Mouse (Mus musculus) mature B cell (primary cell): ENCODE measurements around the gene Hs1bp3.

Experiments used
- in situ Hi-C: fragments of 300-500 bp; cut with MboI; formaldehyde crosslinking; loops from 2 replicates; pipeline ENCODE4 v1.14.3; 2019

The Hs1bp3 gene

DNA sequence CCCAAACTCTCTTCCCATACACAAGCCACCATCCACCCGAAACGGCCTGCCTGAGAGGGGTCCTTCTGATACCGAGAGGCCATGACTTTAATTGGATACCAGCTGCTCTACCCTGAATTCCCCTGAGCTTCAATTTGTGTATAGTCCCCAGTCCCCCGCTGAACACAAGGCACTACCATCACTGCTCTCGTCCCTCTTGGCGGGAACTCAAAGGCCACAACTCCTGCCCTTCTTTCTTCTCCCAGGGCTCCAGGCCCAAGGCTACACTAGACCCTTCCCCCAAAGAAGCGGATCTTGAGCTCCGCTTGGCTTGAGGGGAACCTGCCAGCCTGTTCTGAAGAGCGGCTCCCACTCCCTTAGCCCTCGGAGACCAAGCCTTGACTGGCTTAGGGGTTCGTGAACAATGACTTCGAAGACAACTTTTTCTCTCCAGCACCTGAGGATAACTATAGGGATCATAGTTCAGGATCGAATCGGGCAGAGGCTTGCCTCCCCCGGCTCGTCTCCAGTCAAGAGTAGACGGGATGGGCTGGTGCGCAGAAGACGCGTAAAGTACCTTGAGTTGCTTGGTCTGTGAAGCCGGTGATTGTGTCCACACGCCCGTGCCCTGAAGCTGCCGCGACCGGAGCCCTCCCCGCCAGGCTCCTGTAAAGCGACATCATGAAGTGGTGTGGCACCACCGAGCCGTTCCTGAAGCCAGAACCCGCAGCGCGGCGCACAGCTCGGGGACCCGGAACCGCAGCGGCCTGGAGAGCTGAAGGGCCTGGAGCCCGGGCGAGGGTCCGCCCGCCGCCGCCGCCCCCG, 12.0 kb upstream of the Hs1bp3 start:
- in situ Hi-C loops = no loop called here

DNA sequence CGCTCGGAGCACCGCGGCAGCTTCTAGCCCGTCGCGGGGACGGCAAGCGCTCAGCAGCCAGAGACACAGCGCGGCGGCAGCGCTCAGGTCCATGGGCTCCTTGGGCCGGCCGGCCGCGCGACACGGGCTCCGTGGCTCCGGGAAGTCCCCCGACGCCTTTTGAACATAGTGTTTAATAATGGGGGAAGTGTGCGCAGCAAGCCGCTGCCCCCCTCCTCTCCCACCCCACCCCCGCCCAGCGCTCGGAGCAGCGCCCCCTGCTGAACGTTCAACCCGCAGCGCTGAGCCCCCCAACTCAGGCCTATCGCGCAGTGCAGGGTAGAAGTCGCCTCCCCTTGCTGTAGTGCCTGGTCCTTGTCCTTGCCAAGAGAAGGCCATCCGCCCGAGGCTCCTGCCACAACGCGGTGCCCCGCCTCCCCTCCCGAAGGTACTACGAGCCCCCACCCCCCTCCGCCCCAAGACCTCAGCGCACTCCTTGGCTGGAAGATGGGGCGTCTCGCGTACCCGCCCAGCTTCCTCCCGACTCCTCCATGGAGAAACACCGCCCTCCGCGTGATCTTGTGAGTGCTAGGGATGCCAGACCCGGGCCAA, 11.3 kb upstream of the Hs1bp3 start, which contains the start of gene Gdf7:
Gdf7 (minus strand) TSS at position 114 of the 591 bp plus-strand sequence.
- in situ Hi-C loops = no loop called here

DNA sequence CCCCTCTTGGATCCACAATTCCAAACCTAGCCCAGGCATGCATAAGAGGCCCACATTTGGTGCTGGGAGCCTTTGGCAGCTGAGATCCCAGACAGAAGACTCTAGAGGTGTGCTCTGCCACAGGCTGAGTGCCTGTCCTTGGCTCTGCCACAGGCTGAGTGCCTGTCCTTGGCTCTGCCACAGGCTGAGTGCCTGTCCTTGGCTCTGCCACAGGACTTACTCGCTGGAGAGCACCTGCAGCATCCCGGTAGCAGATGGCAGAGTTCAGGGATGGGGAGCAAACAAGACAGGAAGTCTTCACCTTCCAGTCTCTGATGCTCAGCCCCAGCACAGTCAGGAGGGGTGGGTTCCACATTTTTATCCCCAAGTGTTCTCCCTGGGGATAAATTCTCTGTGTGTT, 8.0 kb upstream of the Hs1bp3 start:
- in situ Hi-C loops = no loop called here

DNA sequence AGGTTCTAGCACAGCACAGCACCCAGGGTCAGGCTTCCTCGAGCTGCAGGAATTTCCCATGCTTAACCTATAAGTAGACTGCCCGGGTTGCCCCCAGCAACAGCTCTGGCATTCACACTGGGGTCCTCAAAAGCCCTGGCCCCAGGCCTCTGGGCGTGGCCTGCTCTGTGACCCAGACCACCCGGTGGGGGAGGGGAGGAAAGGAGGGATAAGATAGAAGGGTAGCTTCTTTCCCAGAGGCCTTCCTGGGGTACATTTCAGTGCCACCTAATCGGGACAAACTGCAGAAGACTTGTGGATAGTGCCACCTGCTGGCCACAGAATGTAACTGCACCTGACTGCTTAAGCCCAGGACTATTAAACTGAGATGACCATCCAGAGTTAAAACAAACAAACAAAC, 6.8 kb upstream of the Hs1bp3 start:
- in situ Hi-C loops = no loop called here

DNA sequence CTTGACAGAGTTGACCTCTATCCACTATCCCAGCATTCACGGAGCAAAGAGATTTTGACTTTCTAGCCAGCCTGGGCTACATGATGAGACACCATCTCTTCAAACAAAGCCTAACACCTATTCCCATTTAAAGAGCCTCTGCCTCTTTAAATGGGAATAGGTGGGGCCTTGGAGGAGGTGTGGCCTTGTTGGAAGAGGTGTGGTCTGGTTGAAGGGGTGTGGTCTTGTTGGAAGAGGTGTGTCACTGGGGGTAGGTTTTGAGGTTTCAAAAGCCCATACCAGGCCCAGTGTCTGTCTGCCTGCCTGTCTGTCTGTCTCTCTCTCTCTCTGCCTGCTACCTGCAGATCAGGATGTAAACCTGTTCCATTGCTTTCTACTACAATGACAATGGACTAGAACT, 6.3 kb upstream of the Hs1bp3 start:
- in situ Hi-C loops = no loop called here

DNA sequence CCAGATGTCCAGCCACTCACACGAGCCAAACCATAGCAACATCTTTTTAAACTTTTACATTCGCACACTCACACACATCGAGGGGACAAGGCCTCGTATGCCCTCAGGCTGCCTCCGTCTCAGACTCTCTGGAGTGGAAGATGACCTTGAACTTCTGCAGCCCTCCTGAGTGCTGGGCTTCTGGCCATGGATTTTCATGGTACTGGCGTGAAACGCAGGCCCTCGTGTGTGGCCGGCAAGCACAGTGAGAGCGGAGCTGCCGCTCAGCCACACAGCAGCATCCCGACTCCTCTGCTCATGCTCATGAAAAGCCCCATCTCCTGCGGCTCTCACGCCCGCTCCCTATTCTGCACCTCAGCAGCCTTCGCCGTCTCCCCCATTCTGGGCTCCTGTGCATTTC, 2.2 kb upstream of the Hs1bp3 start:
- in situ Hi-C loops = no loop called here

DNA sequence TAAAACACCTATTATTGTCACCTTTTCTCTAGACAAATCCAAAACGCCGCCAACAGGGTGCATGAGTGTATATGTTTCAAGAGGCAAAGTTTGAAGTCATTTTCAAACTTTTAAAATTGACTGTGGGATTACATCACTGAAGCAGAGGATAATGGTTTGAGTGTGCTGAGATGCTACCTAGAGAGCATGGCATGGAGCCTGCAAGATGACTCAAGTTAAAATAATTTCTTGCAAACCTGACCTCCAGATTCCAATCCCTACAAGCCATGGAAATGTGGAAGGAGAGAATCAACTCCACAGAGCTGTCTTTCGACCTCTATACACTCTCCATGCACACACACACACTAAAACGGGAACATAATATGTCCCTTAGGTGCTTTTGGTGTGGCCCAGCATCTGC, 966 bp upstream of the Hs1bp3 start:
- in situ Hi-C loops = no loop called here

DNA sequence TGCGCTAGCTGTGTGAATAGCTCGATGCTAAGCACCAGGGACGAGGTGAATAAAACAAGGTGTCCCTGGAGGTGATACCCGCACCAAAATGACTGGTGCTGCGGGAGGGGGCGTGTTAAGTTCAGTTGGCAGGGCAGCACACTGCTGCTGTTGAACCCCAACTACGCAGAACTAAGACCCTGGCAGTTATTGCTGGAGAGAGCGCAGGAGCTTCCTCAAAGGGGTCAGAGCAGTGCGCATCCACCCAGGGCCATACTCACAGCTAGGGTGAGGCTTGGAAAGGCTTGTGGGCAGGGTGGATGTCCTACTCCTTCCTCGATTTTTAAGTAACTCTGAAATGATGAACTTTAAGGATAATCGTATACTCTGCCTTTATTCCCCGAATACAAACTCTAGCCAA, 541 bp downstream of the Hs1bp3 start:
- in situ Hi-C loops = no loop called here

DNA sequence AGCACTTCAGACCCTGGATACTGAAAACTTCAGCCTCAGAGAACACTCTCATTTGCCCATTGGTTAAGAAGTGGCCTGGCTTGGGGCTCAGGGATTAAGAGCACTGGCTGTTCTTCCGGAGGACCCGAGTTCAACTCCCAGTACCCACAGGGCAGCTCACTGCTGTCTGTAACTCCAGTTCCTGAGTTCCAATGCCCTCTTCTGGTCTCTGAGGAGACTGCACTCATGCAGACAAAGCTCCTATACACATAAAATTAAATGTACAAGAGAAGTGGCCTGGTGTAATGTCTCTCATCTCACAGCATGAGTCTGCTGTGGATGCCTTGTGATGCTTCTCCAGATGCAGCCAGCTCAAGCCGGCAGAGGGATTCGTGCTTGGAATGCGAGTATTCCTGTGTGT, 3.3 kb downstream of the Hs1bp3 start:
- in situ Hi-C loops = no loop called here

DNA sequence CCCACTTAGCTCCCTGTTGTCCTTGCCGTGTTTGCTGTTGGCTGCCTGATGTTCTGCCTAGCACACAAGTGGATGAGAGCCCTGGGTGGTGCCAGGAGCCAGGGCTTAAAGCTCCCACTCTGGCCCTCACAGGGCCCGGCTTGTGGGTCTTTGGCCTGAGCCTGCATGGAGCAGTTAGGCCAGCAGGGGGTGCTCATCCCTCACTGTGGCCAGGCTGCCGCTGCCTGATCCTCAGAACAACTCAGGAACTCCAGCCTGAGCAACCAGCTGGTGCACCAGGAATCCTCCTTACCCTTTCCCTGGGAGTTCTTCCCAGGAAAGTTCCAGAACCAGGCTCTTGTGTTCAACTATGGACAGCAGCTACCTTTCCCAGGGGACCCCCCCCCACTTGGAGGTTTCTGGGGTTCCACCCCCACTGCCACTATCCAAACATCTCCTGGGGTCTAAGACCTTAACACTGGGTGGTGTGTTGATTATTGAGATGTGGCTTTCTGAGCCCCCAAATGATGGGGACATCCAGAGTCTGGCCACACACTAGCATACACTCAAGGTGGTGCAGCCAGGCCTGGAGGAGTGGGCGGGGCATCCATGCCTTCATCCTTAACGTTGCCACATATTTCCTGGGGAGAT, 7.0 kb downstream of the Hs1bp3 start:
- in situ Hi-C loops = loop anchor here (5.0 kb wide), 1 partner anchor 192 kb away; no protein-coding TSS in a partner anchor

DNA sequence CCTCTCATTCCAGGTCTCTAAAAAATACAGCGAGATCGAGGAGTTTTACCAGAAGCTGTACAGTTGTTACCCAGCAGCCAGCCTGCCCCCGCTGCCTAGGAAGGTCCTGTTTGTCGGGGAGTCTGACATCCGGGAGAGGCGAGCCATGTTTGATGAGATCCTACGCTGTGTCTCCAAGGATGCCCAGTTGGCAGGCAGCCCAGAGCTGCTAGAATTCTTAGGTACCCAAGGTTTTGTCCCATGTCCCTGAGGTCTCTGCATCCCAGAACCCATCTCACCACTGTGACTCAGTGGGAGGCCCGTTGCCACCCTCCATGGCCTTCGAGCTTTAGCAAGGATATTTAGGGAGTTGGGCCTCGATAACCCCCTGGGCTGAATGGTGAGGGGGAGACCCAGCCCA, 8.3 kb downstream of the Hs1bp3 start:
- in situ Hi-C loops = loop anchor here (5.0 kb wide), 1 partner anchor 191 kb away; no protein-coding TSS in a partner anchor

DNA sequence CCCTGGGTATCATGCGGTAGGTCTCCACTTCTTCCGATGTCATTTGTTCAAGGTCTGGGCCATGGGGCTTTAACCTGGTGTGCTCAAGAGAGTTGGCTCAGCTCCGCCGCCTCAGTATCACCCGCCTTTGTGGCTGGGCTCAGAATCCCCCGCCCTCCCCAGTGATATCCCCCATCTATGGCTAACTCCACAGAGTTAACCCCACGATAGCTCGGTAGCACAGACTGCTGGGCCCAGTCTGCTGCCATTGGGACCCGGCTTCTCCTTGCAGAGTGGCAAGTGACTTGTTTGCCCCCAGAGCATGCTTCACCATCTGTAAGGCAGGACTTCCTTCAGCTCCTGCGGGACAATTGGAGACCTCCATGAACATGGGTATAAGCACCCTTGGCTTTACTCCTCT, 10.9 kb downstream of the Hs1bp3 start:
- in situ Hi-C loops = loop anchor here (5.0 kb wide), 1 partner anchor 188 kb away; no protein-coding TSS in a partner anchor

DNA sequence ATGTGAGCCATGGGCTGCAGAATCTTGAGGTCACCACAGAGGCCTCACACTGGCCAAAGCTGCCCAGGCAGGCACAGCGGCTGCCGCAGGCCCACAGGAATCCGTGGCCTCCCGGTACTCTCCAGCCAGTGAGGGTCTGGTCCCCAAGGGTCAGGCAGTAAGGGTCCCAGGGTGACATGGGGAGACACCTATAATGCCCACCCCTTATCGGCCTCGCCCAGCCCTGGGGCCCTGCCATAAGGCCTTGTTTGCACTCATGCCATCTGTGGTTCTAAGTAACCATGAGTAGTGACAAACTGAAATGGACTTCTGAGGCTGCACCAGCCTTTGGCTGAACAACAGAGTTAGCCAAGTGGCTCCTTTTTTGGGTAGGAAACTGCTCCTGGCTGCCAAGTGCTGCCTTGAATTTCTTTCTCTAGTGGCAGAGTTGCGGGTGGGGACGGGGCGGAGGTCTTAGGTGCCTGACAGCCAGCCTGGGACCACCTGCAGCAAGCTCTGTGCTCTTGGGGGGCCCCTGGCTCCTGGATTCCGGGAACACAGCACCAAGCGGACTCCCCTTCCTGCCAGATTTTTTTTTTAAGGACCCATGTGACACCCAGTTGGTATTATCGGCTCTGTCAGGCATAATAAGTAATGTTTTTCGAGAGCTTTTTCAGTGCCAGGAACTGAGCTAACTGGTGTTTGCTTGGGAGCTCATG, 12.2 kb downstream of the Hs1bp3 start:
- in situ Hi-C loops = no loop called here

DNA sequence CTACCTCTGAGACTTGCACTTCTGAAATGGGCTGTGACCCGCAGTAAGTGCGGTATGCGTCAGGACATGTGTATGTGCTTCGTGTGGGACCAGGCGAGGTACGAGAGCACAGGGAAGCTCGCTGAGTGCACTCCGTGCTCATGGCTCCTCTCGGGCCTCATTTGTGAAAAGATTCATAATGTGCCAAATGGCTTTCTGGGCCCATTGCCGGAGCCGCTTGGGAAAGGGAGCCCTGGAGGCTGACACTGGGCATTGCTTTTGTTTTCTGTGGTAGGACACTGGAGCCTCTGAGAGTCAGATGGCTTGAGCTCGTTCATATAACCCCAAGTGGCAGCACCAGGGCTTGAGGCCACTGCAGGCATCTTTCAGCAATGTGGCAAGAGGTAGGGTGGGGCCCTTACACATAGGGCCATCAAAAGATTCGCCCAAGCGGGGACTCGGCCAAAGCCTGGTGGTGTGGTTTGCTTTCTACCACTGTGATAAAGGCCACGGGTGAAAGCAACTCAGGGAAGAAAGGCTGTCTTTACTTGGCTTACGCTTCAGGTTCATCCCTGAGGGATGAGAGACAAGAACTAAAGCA, 12.8 kb downstream of the Hs1bp3 start:
- in situ Hi-C loops = no loop called here

DNA sequence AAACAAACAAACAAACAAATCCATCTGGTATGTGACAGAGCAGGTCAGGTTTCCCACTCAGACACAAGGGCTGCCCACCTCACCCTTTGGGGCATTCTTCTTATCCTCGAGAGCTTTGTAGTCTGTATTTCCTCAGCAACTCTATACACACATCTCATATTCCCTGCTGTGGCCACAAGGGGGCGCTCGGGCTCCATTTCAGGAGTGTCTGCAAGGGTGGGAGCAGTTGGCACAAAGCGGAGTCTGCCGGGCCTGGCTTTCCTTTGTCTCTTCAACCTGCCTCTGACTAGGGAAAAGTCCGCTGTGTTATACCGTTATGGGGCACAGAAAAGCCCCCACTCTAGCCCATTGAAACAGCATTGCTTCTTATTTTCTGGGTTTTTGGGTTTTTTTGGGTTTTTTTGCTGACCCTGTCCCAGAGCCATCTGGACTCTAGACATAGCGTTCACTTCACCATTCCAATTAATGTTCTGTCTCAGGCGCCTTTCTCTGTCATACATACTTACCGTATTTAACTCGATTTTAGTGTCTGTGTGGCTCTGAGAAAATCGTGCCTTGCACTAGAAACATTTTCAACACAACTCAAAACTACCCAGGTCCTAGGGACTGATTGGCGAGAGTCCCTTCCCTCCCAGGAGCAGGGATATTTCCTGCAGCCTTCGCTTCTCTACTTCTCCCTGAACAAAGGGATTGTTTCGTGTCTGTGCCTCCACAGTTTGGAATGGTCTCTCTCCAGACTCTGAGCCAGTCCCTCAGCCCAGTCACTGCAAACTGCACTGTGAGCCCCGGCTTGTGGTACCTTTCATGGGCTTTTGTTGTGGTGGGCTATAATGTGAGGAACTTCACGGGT, 13.8 kb downstream of the Hs1bp3 start:
- in situ Hi-C loops = no loop called here

DNA sequence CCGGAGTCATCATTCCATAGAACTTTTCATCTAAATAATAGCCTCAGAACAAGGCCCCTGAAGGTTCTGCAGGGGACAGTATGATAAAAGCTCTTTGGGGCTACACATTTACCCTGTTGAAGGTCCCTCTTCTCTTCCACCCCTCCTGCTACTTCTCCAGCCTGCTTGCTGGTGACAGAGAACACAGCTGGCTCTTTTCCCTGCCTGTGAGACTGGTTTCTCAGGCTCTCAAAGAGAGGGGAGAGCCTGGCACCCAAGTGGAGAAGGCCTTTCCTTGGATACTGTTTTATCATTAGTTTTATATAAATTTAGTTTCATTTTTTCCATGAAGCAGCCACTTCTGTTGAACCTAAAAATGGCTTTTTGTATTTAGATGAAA, 14.4 kb downstream of the Hs1bp3 start:
- in situ Hi-C loops = no loop called here

DNA sequence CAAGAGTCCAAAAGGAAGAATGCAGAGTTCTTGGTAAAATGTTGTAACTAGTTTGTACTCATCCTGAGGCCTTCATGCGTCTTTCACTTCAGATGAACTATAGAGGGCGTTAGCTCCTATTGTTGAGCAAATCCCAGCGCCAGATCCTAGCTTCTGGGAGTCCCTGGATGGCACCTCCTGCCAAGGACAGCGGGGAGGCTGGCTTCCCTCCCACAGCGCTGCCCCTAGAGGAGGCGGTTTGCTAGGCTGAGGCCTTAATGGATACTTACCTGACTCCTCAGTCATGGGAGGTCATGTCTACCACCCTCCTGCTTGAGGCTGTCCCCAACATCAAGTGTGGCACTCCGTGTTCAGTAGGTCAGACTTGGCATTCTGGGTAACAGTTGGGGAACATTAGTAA, 16.0 kb downstream of the Hs1bp3 start:
- in situ Hi-C loops = no loop called here

DNA sequence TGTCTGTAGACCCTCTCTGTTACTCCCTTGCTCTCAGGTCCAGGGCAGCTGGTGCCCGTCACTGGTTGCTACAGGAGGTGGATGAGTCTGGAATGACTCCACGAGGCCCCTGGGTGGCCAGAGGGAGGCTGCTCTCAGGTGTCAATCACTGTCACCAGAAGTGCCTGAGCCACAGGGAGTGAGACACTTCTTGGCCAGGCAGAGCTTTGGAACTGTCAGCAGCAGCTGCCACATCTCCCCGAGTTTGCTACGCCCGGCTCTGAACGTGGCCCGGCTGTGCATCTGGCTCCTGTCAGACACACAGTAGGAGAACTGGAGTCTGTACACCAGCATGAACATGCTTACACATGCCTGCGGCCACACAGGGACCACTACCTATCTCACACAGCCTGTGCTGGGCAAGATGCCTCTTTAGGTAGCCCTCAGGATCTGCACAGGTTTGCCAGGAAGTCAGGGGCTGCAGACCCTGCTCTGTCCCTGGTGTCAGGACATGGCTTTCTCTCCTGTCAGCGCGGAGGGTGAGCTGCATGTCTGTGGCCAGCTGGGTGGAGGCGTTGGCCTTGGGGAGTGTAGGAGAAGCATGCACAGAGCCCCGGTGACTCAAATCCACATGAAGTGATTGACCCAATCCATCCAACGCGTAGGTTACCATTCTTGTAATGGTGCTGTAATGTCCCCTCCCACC, 18.4 kb downstream of the Hs1bp3 start:
- in situ Hi-C loops = no loop called here

DNA sequence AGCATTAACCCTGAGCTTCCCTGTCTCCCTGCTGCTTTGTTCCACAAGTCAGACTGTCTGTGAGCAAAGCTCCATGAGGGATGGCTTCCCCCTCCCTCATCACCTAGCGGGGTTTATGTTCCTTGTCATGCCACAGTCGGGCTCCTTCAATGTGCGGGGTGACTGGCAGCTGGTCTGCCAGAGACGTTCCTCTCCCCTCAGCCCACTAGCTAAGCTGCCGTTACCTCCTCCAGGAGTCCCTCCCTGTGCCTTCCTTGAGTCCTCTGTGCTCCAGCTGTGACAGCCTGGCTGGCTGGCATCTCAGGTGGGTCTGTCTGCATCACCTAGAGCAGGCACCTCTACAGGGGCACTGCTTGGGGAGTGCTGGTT, 18.9 kb downstream of the Hs1bp3 start:
- in situ Hi-C loops = no loop called here

DNA sequence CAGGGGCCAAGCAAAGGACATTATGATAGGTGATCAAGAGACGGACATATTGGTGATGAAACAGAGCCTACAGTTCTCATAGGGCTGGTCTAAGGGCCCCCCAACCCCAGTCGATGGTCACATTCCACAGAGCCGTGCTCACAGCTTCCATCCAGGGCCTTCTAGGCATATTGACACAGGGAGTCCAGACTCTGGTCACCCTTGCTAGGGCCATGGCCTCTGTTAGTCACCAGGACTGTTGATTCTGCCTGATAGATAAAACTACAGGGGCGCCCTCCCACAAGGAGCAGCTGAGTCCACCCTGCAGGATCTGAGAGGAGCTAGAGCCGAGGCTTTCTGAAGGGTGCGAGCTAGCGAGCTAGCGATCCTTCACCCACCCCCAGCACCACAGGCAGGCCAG, 20.4 kb downstream of the Hs1bp3 start:
- in situ Hi-C loops = no loop called here

DNA sequence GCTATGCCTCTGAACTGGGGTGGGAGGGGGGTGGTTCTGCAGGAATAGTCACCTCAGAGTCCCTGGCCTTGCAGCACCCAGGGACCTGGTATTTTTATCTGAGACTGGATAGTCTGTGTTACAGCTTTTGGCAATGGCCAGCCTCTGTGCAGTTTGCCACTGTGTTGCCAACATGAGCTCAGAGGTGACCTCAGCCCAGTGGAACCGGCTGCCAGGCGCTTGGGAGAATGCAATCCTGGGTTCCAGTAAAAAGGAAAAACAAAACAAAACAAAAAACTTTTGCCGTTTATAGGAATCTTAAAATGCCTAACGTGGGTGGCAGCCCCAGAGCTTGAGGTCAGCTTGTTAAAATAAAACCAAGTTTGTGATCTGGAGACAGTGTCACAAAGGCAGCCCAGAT, 21.0 kb downstream of the Hs1bp3 start:
- in situ Hi-C loops = no loop called here
